Comparison of ENCODE assay signal across 8 mouse cellular contexts in the genomic region with DNA sequence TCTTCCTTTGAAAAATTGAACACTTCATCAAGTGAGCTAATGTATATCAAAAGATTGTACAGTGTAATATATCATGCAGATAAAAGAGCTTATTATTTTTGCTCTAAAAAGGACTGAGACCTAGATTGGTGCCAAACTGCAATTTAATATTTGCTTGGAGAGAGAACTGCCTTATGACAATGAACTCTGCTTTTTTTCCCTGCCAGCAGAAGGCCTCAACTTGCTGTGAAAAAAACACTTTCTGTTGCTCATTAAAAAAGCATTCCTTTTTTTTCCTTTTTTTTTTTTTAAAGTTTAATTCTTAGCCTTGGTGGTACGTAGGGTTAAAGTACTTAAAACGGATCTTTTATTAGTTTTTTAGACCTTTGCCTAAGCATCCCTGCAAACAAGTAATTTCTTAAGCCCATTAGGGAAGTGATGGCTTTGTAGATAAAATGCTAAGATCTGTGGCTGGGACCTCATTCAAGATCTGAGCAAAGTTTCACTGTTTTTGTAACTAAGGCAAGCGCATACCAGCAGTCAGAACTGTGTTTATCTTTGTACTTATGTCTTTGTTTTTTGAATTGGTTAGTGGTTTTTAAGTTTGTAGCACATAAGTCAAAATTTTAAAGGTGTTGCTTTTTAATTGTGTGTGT. TPM values are rescaled to one million over a fixed set of nuclear protein-coding genes. Genes with fewer than 3 reads are reported as not detected.
DNase-seq lines count a peak whose midpoint lies in the region; ATAC-seq and TF ChIP-seq lines count a peak whose summit lies in the region.

No protein-coding gene starts in this region.

- TF ChIP-seq EP300 in liver, postnatal 0 days (IDR thresholded peaks at IDR 0.05; ENCODE audit: low read depth) = no peak

- H3K36me3 ChIP-seq in heart, embryonic 12.5 days = no peaks in the 10 kb centered on the region
- H3K36me3 ChIP-seq in E14TG2a.4 (ENCODE audit: insufficient read depth, low read length) = no peaks in the 10 kb centered on the region
- no peaks in the 10 kb centered on the region for H3K36me3 ChIP-seq in forebrain, embryonic 16.5 days (ENCODE audit: control insufficient read depth, insufficient read depth)
- H3K36me3 ChIP-seq in liver, postnatal 0 days (replicated peaks; ENCODE audit: insufficient read depth, low read length) = no peaks in the 10 kb centered on the region

- TF ChIP-seq CTCF in E14TG2a.4 (conservative IDR thresholded peaks at IDR 0.05; ENCODE audit: low read length) = no peak
- no peak for TF ChIP-seq CTCF in liver, postnatal 0 days (IDR thresholded peaks at IDR 0.05; ENCODE audit: low read depth)

- WGBS in heart, embryonic 12.5 days = 48% methylated on average over 3 of the region's 3 CpGs
- WGBS in forebrain, embryonic 16.5 days = 40% methylated on average over 3 of the region's 3 CpGs
- WGBS in liver, postnatal 0 days (ENCODE audit: insufficient replicate concordance) = 29% methylated on average over 3 of the region's 3 CpGs

- H3K9ac ChIP-seq in heart, embryonic 12.5 days = peak overlapping the region; percentile 97
- peak overlapping the region; percentile 99 for H3K9ac ChIP-seq in forebrain, embryonic 16.5 days (replicated peaks; ENCODE audit: low read depth, low read length)
- H3K9ac ChIP-seq in liver, postnatal 0 days (replicated peaks) = no peak overlapping the region

- no peak for DNase-seq in heart, adult 18-20 months
- no peak for DNase-seq in liver, postnatal 0 days
- no peak for DNase-seq in retina, postnatal 1 day
- no peak for DNase-seq in frontal cortex, postnatal 36 days (ENCODE audit: low spot score in 2 of 2)
- DNase-seq in left cerebral cortex, adult 8-10 months (ENCODE audit: low spot score in 2 of 2) = no peak

- no peak for ATAC-seq in heart, embryonic 12.5 days (ENCODE audit: insufficient number of reproducible peaks, low FRiP score)
- no peak for ATAC-seq in forebrain, embryonic 16.5 days
- ATAC-seq in liver, postnatal 0 days = no peak

- peak overlapping the region; percentile 90 for H3K4me3 ChIP-seq in heart, embryonic 12.5 days
- H3K4me3 ChIP-seq in E14TG2a.4 (replicated peaks; ENCODE audit: low read length) = peak overlapping the region; percentile 94; the same call in 1 of the 2 replicates
- peak overlapping the region; percentile 98 for H3K4me3 ChIP-seq in forebrain, embryonic 16.5 days (replicated peaks; ENCODE audit: low read length)
- H3K4me3 ChIP-seq in liver, postnatal 0 days (ENCODE audit: low read depth, low read length) = peak overlapping the region; percentile 98

- H3K27ac ChIP-seq in heart, embryonic 12.5 days (ENCODE audit: poor library complexity, severe bottlenecking) = peak overlapping the region; percentile 94; the same call in 1 of the 2 replicates
- H3K27ac ChIP-seq in forebrain, embryonic 16.5 days (ENCODE audit: low read length) = no peak overlapping the region
- peak overlapping the region; percentile 95; the same call in 1 of the 2 replicates for H3K27ac ChIP-seq in liver, postnatal 0 days (ENCODE audit: low read depth)

- H3K27me3 ChIP-seq in heart, embryonic 12.5 days (replicated peaks) = no peaks in the 10 kb centered on the region
- peaks cover 21% of the 10 kb centered on the region for H3K27me3 ChIP-seq in E14TG2a.4 (ENCODE audit: insufficient read depth, low read length)
- no peaks in the 10 kb centered on the region for H3K27me3 ChIP-seq in forebrain, embryonic 16.5 days (replicated peaks; ENCODE audit: control insufficient read depth, insufficient read depth, low read length)
- no peaks in the 10 kb centered on the region for H3K27me3 ChIP-seq in liver, postnatal 0 days (ENCODE audit: insufficient read depth, low read length)

- H3K4me2 ChIP-seq in heart, embryonic 12.5 days = peak overlapping the region; percentile 68
- peak overlapping the region; percentile 67 for H3K4me2 ChIP-seq in forebrain, embryonic 16.5 days (ENCODE audit: low read length)
- H3K4me2 ChIP-seq in liver, postnatal 0 days (ENCODE audit: low read depth, low read length) = peak overlapping the region; percentile 85

- H3K9me3 ChIP-seq in heart, embryonic 12.5 days (replicated peaks) = no peaks in the 10 kb centered on the region
- H3K9me3 ChIP-seq in E14TG2a.4 (ENCODE audit: low read length) = no peaks in the 10 kb centered on the region
- H3K9me3 ChIP-seq in forebrain, embryonic 16.5 days (ENCODE audit: control insufficient read depth, low read length) = no peaks in the 10 kb centered on the region
- H3K9me3 ChIP-seq in liver, postnatal 0 days (ENCODE audit: low read length) = no peaks in the 10 kb centered on the region

- H3K4me1 ChIP-seq in heart, embryonic 12.5 days (replicated peaks) = peaks cover 27% of the 10 kb centered on the region
- H3K4me1 ChIP-seq in E14TG2a.4 (replicated peaks; ENCODE audit: low read depth, low read length) = peaks cover 30% of the 10 kb centered on the region
- peaks cover 19% of the 10 kb centered on the region for H3K4me1 ChIP-seq in forebrain, embryonic 16.5 days (replicated peaks; ENCODE audit: control insufficient read depth, insufficient read depth, low read length)
- H3K4me1 ChIP-seq in liver, postnatal 0 days (ENCODE audit: insufficient read depth) = peaks cover 22% of the 10 kb centered on the region

RNA-seq across cellular contexts. Expression of gene Scmh1, which starts 1.7 kb away (rescaled TPM):
- 90.1 and 102 TPM in 2 replicates for polyA plus RNA-seq in heart, embryonic 12.5 days (2016; fragmentation: Nextera tagmentation; extraction: Ambion mirVana)
- total RNA-seq in heart, adult 18-20 months (2021) = 10 to 100 TPM; 47.8 to 50.0 TPM
- polyA plus RNA-seq in forebrain, embryonic 16.5 days (2015; fragmentation: Nextera tagmentation; extraction: Ambion mirVana) = 75.5 and 80.2 TPM in 2 replicates
- 9.0 and 10.7 TPM in 2 replicates for polyA plus RNA-seq in liver, postnatal 0 days (2015; fragmentation: Nextera tagmentation; extraction: Ambion mirVana)
- total RNA-seq in left cerebral cortex, adult 8-10 months (2022) = 10 to 100 TPM; 85.6 to 99.5 (median 87.5) TPM
